Mouse (Mus musculus) midbrain, embryonic 16.5 days (tissue): ENCODE results near the gene Fam229a. TPM values are rescaled to one million over a fixed set of nuclear protein-coding genes. Genes with fewer than 3 reads are reported as not detected.
A peak's percentile ranks its signal among the peaks of the same experiment; 100 is the strongest.
"Not testable (repeated sequence)": the region's sequence is repeated elsewhere in the genome, so short reads cannot be mapped to it uniquely, and the experiment has no call there.

ENCODE experiments used
- ATAC-seq: fragments of 200-750 bp; cut with Nextera tagmentation; 2 replicates; pipeline ENCODE4 v1.8.0; 2017; ENCODE audit warnings: moderate TSS enrichment
- H3K27ac ChIP-seq: fragments of 300-500 bp; sonication (generic); 2 replicates; pipeline ENCODE4 v1.5.1; 2014; ENCODE audit warnings: mild to moderate bottlenecking, low read length, mixed read lengths
- H3K27me3 ChIP-seq: fragments of 300-500 bp; sonication (generic); 2 replicates; pipeline ENCODE4 v1.6.1; 2014; ENCODE audit warnings: low read depth, low read length, mixed read lengths; ENCODE audit not compliant: control insufficient read depth, insufficient read depth
- H3K36me3 ChIP-seq: fragments of 300-500 bp; sonication (generic); 2 replicates; pipeline ENCODE4 v1.6.1; 2014; ENCODE audit warnings: mild to moderate bottlenecking, low read length, moderate library complexity, mixed read lengths; ENCODE audit not compliant: control insufficient read depth, insufficient read depth
- H3K4me1 ChIP-seq: fragments of 300-500 bp; sonication (generic); 2 replicates; pipeline ENCODE4 v1.6.1; 2014; ENCODE audit warnings: mild to moderate bottlenecking, low read length, mixed read lengths; ENCODE audit not compliant: control insufficient read depth, insufficient read depth
- H3K4me2 ChIP-seq: fragments of 300-500 bp; sonication (generic); 2 replicates; pipeline ENCODE4 v1.6.1; 2014; ENCODE audit warnings: mild to moderate bottlenecking, low read length, mixed read lengths
- H3K4me3 ChIP-seq: fragments of 300-500 bp; sonication (generic); 2 replicates; pipeline ENCODE4 v1.5.1; 2014; ENCODE audit warnings: low read depth, mild to moderate bottlenecking, low read length, moderate library complexity, mixed read lengths
- H3K9ac ChIP-seq: fragments of 300-500 bp; sonication (generic); 2 replicates; pipeline ENCODE4 v1.6.1; 2014; ENCODE audit warnings: low read depth, low read length, mixed read lengths
- H3K9me3 ChIP-seq: fragments of 300-500 bp; sonication (generic); replicated peaks from 2 replicates; pipeline ENCODE4 v1.6.1; 2014; ENCODE audit warnings: mild to moderate bottlenecking, low read length, mixed read lengths; ENCODE audit not compliant: control insufficient read depth, poor library complexity, severe bottlenecking
- WGBS: fragments of 180-500 bp; shearing (Covaris S2); extraction: QIAGEN DNeasy Blood & Tissue Kit; methylation state at CpG from one replicate; pipeline ENCODE4 v1.1.7; 2014; 5-methylcytosine and 5-hydroxymethylcytosine counted together
- polyA plus RNA-seq: library from polyadenylated mRNA; unstranded; fragments of >200 nt; fragmentation: Nextera tagmentation; extraction: Ambion mirVana; gene quantifications from 2 replicates; pipeline ENCODE4 v1.2.1, GENCODE M21; 2015

The Fam229a gene
- polyA plus RNA-seq, 1 experiment from 2014 or later, result 0.94 TPM

DNA sequence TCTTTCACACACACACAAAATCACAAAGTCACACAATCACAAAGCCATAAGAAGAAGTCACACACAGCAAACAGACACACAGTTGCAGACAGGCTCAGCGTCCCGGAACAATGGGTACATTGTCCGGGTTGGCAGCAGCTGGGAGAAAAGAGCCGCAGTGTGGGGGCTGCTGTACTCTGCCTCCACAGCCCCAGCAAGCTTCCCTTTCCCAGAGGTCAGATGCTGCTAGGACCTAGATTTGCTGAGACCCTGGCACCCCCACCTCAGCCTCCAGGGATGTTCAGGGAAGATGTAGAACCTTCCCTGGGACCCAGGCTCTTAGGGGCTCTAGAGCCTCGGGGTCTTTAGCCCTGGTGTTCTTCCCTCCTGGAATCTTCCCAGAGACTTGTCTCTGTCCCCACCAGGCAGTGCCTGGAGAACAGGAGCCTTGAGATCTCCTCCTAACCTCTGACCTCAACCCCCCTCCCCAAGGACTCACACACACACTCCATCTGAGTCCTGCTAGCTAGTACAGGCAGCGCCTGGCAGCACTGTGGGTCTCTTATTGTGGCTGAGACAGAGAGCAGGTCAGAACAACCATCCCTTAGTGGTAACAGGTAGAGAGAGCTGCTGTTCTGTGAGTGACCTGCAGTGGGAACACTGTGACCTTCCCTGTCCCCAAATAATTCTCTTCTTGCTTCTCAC lies 20.6 kb downstream of the Fam229a start:
- 0 out of 2 replicates have a peak overlapping the region, but pooled peaks have one; percentile 0 for H3K27ac ChIP-seq
- 15% methylated on average over 6 of the region's 6 CpGs for WGBS
- H3K27me3 ChIP-seq, result no peaks in the 10 kb centered on the region
- H3K36me3 ChIP-seq, result peaks cover 2% of the 10 kb centered on the region
- ATAC-seq, result no peak
- peaks cover 13% of the 10 kb centered on the region for H3K4me1 ChIP-seq
- no peak overlapping the region for H3K9ac ChIP-seq
- H3K4me3 ChIP-seq, result no peak overlapping the region
- H3K4me2 ChIP-seq, result no peak overlapping the region
- no peaks in the 10 kb centered on the region for H3K9me3 ChIP-seq

DNA sequence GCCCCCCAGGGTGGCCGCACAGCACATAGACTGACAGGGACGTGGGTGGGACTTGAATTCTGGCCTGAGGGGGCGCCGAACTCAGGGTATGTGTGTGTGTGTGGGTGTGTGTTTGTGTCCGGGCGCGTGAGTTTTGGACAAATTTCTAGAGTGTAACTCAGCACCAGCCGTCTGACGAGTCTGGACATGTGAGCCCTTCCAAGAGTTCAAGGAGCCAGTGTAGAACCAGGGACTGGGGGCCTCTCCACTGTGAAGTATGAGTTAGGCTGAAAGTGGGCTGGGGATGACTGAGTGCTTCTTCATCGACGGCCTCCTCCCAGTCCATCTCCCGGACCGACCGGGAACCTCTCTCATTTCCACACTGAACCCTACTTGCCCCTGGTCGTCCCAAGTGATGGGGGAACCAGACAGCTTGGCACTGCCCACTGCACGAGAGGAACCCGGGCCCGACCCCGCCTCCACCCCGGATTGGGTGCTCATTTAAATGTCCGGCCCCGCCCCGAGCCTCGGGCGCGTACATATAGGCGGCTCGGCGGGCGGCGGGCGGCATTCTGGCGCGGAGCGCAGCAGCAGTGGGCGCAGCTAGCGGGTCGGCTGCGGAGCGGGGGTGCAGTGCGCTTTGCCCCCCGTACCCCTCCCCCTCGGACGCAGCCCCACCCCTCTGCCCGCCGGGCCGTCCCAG lies 22.2 kb downstream of the Fam229a start, which contains the start of gene Marcksl1:
TSS of gene Marcksl1 (plus strand) at position 496 of the 682 bp plus-strand sequence.
- peak within 1 kb of the TSS; percentile 87 for H3K4me2 ChIP-seq
- H3K4me1 ChIP-seq, result peaks cover 14% of the 10 kb centered on the region
- H3K9ac ChIP-seq, result peak within 1 kb of the TSS; percentile 100
- H3K27me3 ChIP-seq, result no peaks in the 10 kb centered on the region
- WGBS, result 5% methylated on average over 45 of the region's 47 CpGs
- H3K36me3 ChIP-seq, result peaks cover 12% of the 10 kb centered on the region
- peak within 1 kb of the TSS; percentile 100 for H3K4me3 ChIP-seq
- H3K27ac ChIP-seq, result peak within 1 kb of the TSS; percentile 99
- peak; percentile 82 for ATAC-seq
- H3K9me3 ChIP-seq, result no peaks in the 10 kb centered on the region

DNA sequence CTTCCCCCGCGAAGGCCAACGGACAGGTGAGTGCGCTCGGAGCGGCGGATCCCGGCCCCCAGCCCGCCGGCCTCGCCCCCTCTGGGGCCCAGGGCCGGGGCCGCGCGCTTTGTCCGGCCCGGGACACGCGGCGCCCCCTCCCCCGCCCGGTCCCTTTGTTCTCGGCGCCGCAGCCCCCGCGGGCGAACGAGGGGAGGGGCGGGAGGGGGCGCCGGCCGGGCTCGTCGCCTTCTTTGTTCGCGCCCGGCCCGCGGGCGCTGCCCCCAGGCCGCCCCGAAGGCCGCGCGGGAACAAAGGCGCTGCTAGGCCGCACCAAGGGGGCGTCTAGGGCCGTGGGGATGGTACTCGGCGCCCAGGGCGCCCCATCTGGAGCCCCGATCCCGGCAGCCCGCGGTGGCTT lies 22.9 kb downstream of the Fam229a start:
- H3K27me3 ChIP-seq, result no peaks in the 10 kb centered on the region
- peak overlapping the region; percentile 99 for H3K27ac ChIP-seq
- peak overlapping the region; percentile 87 for H3K4me2 ChIP-seq
- H3K36me3 ChIP-seq, result peaks cover 12% of the 10 kb centered on the region
- ATAC-seq, result peak; percentile 27
- WGBS, result 1% methylated on average over 25 of the region's 57 CpGs
- no peaks in the 10 kb centered on the region for H3K9me3 ChIP-seq
- H3K4me3 ChIP-seq, result peak overlapping the region; percentile 100
- peak overlapping the region; percentile 100 for H3K9ac ChIP-seq
- peaks cover 13% of the 10 kb centered on the region for H3K4me1 ChIP-seq

DNA sequence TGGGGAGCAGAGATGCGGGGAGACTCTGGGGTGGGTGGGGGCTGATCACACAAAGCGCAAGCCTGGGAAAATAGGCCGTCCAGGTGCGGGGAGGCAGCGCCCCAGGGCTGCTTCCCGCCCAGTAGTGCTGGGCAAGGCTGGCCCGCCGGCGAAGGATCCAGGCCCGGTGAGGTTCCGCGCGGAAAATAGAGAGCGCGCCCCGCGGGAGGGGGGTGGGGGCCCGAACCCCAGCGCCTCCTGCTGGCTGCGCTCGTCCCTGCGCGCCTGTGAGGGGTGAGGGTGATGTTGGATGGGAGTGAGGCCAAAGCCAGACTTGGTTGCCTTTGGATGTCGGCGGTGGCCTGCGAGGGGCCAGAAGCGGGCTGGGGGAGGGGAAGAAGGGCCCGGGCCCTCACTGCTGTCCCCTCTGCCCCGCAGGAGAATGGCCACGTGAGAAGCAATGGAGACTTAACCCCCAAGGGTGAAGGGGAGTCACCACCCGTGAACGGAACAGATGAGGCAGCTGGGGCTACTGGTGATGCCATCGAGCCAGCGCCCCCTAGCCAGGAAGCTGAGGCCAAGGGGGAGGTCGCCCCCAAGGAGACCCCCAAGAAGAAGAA lies 23.4 kb downstream of the Fam229a start:
- H3K4me1 ChIP-seq, result peaks cover 10% of the 10 kb centered on the region
- peak overlapping the region; percentile 100 for H3K4me3 ChIP-seq
- H3K36me3 ChIP-seq, result peaks cover 12% of the 10 kb centered on the region
- H3K27ac ChIP-seq, result peak overlapping the region; percentile 99
- H3K4me2 ChIP-seq, result peak overlapping the region; percentile 87
- no peaks in the 10 kb centered on the region for H3K9me3 ChIP-seq
- no peaks in the 10 kb centered on the region for H3K27me3 ChIP-seq
- 0% methylated on average over 31 of the region's 35 CpGs for WGBS
- peak overlapping the region; percentile 100 for H3K9ac ChIP-seq
- peak; percentile 53; the same call in 1 of the 2 replicates for ATAC-seq

DNA sequence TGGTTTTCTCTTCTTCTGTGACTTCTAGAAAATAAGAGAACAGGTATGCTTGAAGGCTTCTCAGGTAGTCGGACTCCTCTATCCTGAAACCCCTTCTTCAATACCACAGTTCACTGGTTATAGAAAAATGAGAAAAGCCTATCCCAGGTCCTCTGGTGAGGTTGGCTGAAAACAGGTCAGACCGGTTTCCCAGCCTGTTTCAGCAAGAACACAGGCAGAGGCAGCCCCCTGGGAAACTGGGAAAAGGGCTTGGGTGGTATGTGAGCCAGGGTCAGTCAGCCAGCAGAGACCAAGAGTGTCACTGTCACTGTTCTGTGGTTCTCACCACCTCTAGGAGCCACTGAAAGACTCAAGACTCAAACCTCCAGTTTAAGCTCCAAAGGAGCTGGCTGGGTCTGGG lies 25.9 kb downstream of the Fam229a start:
- no peaks in the 10 kb centered on the region for H3K9me3 ChIP-seq
- no peaks in the 10 kb centered on the region for H3K27me3 ChIP-seq
- no peak overlapping the region for H3K4me2 ChIP-seq
- H3K4me1 ChIP-seq, result peaks cover 10% of the 10 kb centered on the region
- H3K36me3 ChIP-seq, result peaks cover 22% of the 10 kb centered on the region
- no peak overlapping the region for H3K4me3 ChIP-seq
- ATAC-seq, result no peak
- H3K27ac ChIP-seq, result no peak overlapping the region
- H3K9ac ChIP-seq, result no peak overlapping the region
- WGBS, result 57% methylated on average over 2 of the region's 2 CpGs

DNA sequence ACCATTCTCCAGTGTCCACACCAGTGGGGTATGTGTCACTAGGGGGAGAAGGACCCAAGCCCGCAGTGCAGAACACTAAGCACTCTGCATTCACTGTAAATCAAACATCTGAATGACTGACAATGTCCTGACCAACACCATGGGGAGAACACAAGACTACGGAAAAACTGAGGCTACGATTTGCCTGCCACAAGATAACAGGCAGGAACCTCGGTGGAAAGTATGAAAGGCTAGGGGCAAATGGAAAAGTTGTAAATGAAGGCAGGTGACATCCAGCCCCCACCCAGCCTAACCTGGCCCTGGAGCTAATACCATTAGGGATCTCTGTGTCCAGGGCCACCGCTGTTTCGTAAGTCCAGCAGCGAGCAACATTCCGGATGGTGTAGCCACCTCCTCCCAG lies 27.5 kb downstream of the Fam229a start:
- H3K27ac ChIP-seq, result no peak overlapping the region
- H3K36me3 ChIP-seq, result peaks cover 34% of the 10 kb centered on the region
- no peak overlapping the region for H3K4me2 ChIP-seq
- 92% methylated on average over 8 of the region's 8 CpGs for WGBS
- H3K27me3 ChIP-seq, result no peaks in the 10 kb centered on the region
- H3K9me3 ChIP-seq, result no peaks in the 10 kb centered on the region
- H3K4me3 ChIP-seq, result no peak overlapping the region
- no peak overlapping the region for H3K9ac ChIP-seq
- ATAC-seq, result no peak
- H3K4me1 ChIP-seq, result peaks cover 10% of the 10 kb centered on the region

DNA sequence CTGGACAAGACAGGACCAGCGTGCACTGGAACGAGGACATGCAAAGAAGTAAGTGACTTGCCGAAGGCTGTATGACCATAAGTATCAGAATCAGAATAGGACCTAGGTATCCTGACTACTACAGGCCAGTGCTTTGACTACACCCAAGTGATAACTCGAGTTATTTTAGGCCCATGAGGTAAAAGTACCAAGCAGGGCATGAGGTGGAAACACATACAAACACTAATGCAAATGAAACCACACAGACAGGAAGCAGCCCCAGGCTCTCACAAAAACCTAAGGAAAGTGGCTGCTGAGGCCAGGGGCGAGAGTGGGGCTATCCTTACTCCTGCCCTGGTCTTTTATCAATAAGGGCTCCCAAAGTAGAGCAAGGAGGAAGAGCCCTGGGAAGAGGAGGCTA lies 34.3 kb downstream of the Fam229a start:
- Histone ChIP-seq H3K27me3 (no peaks in the 10 kb centered on the region), H3K27ac (no peak overlapping the region), H3K9ac (no peak overlapping the region), H3K4me2 (no peak overlapping the region), H3K36me3 (peaks cover 26% of the 10 kb centered on the region), H3K4me1 (no peaks in the 10 kb centered on the region), H3K4me3 (no peak overlapping the region), H3K9me3 (no peaks in the 10 kb centered on the region)
- WGBS, result 93% methylated on average over 5 of the region's 5 CpGs
- ATAC-seq, result no peak

DNA sequence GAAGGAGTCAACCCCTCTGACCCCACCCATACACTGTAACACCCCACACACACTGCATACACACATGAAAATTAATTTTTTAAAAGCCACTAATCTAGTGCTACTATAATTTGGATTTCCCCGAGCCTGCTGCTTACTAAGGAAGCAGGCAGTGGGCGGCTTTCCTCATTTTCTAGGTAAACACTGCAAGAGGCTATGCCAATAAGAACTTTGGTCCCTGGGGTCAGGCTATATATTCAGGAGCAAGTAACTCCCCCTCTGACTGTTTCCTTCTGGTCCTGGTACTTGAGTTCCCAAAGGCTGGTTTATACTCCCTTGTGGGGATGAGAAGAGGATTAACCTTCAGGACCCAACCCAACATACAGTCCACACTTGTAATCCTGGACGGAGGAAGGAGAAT lies 34.9 kb downstream of the Fam229a start:
- Histone ChIP-seq H3K4me3 (no peak overlapping the region), H3K4me2 (no peak overlapping the region), H3K27me3 (no peaks in the 10 kb centered on the region), H3K4me1 (no peaks in the 10 kb centered on the region), H3K9ac (no peak overlapping the region), H3K9me3 (no peaks in the 10 kb centered on the region), H3K27ac (no peak overlapping the region), H3K36me3 (peaks cover 26% of the 10 kb centered on the region)
- no peak for ATAC-seq
- 83% methylated on average over 3 of the region's 3 CpGs for whole genome bisulfite sequencing

DNA sequence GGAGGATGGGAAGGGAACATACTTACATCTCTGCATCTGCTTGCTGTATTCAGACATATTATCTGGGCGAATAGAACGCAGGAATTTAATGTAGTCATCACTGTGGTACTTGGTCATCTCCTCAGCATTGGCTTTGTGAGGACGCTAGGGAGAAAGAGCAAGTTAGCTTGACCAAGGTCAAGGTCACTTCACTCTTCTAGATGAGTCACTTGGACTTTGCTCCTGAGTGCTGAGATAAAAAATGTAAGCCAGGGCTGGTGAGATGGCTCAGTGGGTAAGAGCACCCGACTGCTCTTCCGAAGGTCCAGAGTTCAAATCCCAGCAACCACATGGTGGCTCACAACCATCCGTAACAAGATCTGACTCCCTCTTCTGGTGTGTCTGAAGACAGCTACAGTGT lies 37.9 kb downstream of the Fam229a start:
- not testable (repeated sequence) for ATAC-seq, H3K27ac ChIP-seq, H3K9ac ChIP-seq, H3K4me3 ChIP-seq, H3K27me3 ChIP-seq, H3K9me3 ChIP-seq, H3K4me1 ChIP-seq, H3K4me2 ChIP-seq
- H3K36me3 ChIP-seq, result peaks cover 20% of the 10 kb centered on the region
- 95% methylated on average over 5 of the region's 6 CpGs for WGBS
